In the genomic region with DNA sequence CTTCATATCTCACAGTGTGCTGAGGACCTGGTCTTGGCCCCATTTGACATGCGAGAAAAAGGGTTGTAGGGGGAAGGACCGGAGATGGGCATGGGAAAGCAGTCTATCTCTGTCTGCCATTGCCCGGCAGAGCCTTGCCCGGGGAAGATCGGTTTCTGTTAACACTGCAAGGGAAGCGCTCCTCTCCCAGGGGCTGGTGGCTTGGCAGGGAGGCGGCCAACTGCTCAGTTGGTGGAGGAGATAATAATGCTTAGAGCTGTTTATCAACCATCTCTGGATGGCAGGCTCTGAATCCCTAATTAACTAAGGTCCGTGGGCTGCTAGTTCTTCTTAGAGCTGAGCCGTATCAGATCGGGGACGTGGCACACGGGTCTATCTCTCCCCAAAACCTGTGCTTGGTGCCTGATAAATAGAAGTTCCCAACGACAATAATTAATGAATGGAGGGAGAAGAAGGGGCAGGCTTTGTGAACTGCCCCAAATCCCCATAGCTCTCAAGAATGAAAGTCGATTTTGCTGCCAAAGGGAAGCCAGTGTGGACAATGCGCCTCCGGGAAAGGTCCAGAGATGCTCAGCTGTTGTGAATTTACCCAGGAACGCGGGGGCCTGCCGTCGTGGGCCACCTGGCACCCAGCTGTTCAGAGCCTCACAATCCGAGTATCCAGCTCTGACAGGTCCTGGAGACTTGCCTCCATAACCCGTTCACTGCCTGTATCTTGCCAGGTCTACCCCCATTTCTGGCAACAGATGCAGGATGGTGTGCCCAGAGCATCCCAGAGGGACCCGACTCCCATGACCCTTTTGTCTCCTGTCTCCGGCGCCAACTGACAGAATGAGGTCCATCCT, we compare ENCODE assay signal across 12 mouse cellular contexts.
A peak's percentile ranks its signal among the peaks of the same experiment; 100 is the strongest.
DNase-seq lines count a peak whose midpoint lies in the region; ATAC-seq lines count a peak whose summit lies in the region.
"Had no signal": no experiment of that assay in that cellular context is flagged by ENCODE, and none has a peak within 500 bp of the region (broad histone marks: within the 10 kb centered on the region; RNA-seq: fewer than 3 reads in every experiment).

No protein-coding gene starts in this region.

- WGBS in limb, embryonic 11.5 days, result 78% methylated on average over 25 of the region's 25 CpGs
- 83% methylated on average over 25 of the region's 25 CpGs for WGBS in limb, embryonic 10.5 days
- 66% methylated on average over 25 of the region's 25 CpGs for WGBS in limb, embryonic 15.5 days

- no peak overlapping the region for H3K4me3 ChIP-seq in limb, embryonic 11.5 days (ENCODE audit: low read depth, low read length)
- H3K4me3 ChIP-seq in limb, embryonic 10.5 days, result no peak overlapping the region
- H3K4me3 ChIP-seq in limb, embryonic 15.5 days, result no peak overlapping the region
- H3K4me3 ChIP-seq: left cerebral cortex, adult 2 months had no signal

- DNase-seq in cerebellum, postnatal 25 days, result peak; percentile 37 to 52
- DNase-seq in cerebellum, adult 9-11 months, result no peak
- peak; percentile 50 for DNase-seq in limb, embryonic 11.5 days (ENCODE audit: low spot score)
- no peak for DNase-seq in limb, embryonic 10.5 days (ENCODE audit: low spot score)
- peak; percentile 15 for DNase-seq in gastrocnemius, postnatal 25 days
- no peak for DNase-seq in frontal cortex, postnatal 25 days (ENCODE audit: low spot score in 2 of 2)
- no peak for DNase-seq in left cerebral cortex, adult 9 months (ENCODE audit: low spot score in 2 of 2)
- DNase-seq: kidney, adult 8-10 months; lung, postnatal 10 days; thymus, adult 18-20 months had no signal

- no peaks in the 10 kb centered on the region for H3K4me1 ChIP-seq in limb, embryonic 11.5 days (ENCODE audit: control insufficient read depth, insufficient read depth, low read length)
- H3K4me1 ChIP-seq in limb, embryonic 10.5 days, result 0 out of 2 replicates have a peak, but pooled peaks cover 5% of the 10 kb centered on the region
- H3K4me1 ChIP-seq in limb, embryonic 15.5 days, result peaks cover 12% of the 10 kb centered on the region

- no peak for ATAC-seq in limb, embryonic 11.5 days (ENCODE audit: insufficient number of reproducible peaks, low FRiP score, low TSS enrichment, low read depth)
- 0 out of 2 replicates have a peak, but pooled peaks have one; percentile 20 for ATAC-seq in limb, embryonic 15.5 days (ENCODE audit: insufficient number of reproducible peaks, low FRiP score, low TSS enrichment, low read depth)

- no peaks in the 10 kb centered on the region for H3K9me3 ChIP-seq in limb, embryonic 11.5 days (ENCODE audit: control insufficient read depth, low read length)
- H3K9me3 ChIP-seq in limb, embryonic 10.5 days (replicated peaks), result no peaks in the 10 kb centered on the region
- no peaks in the 10 kb centered on the region for H3K9me3 ChIP-seq in limb, embryonic 15.5 days

- no peaks in the 10 kb centered on the region for H3K27me3 ChIP-seq in limb, embryonic 11.5 days (ENCODE audit: control insufficient read depth, insufficient read depth, low read length)
- no peaks in the 10 kb centered on the region; the same call in 1 of the 2 replicates for H3K27me3 ChIP-seq in limb, embryonic 10.5 days (ENCODE audit: low read depth, poor library complexity, severe bottlenecking)
- H3K27me3 ChIP-seq in limb, embryonic 15.5 days, result no peaks in the 10 kb centered on the region

- no peak overlapping the region for H3K27ac ChIP-seq in limb, embryonic 11.5 days (replicated peaks; ENCODE audit: low read depth, low read length)
- no peak overlapping the region for H3K27ac ChIP-seq in limb, embryonic 10.5 days
- no peak overlapping the region; the same call in 1 of the 2 replicates for H3K27ac ChIP-seq in limb, embryonic 15.5 days
- H3K27ac ChIP-seq: left cerebral cortex, adult 2 months had no signal

- H3K9ac ChIP-seq in limb, embryonic 11.5 days (ENCODE audit: low read length), result no peak overlapping the region
- no peak overlapping the region for H3K9ac ChIP-seq in limb, embryonic 15.5 days

- no peaks in the 10 kb centered on the region for H3K36me3 ChIP-seq in limb, embryonic 11.5 days (ENCODE audit: control insufficient read depth, insufficient read depth, low read length)
- H3K36me3 ChIP-seq in limb, embryonic 10.5 days, result no peaks in the 10 kb centered on the region
- no peaks in the 10 kb centered on the region for H3K36me3 ChIP-seq in limb, embryonic 15.5 days

- H3K4me2 ChIP-seq in limb, embryonic 11.5 days (ENCODE audit: low read depth, severe bottlenecking), result no peak overlapping the region
- H3K4me2 ChIP-seq in limb, embryonic 15.5 days, result no peak overlapping the region

Comparison
In these comparisons a context has a peak if more than half of its experiments do, and no peak if none do; other contexts are left out.
1. DNase-seq: peak in cerebellum, postnatal 25 days (2 of 2), limb, embryonic 11.5 days (single experiment) and gastrocnemius, postnatal 25 days (single experiment); none in cerebellum, adult 9-11 months (single experiment), limb, embryonic 10.5 days (single experiment), frontal cortex, postnatal 25 days (0 of 2) and left cerebral cortex, adult 9 months (0 of 2).